Mouse (Mus musculus): ENCODE data around the gene Mtmr12. TPM values are rescaled to one million over a fixed set of nuclear protein-coding genes. Genes with fewer than 3 reads are reported as not detected.

Mtmr12 gene
- polyA plus RNA-seq, 1 experiment from 2014 or later, result 4.0 TPM

GRCm38 (mm10) chr15:12319889-12320288 lies 115.1 kb downstream of the Mtmr12 start:
- no peak overlapping the region for H3K4me3 ChIP-seq (ENCODE audit: low read depth, low read length)

DNA sequence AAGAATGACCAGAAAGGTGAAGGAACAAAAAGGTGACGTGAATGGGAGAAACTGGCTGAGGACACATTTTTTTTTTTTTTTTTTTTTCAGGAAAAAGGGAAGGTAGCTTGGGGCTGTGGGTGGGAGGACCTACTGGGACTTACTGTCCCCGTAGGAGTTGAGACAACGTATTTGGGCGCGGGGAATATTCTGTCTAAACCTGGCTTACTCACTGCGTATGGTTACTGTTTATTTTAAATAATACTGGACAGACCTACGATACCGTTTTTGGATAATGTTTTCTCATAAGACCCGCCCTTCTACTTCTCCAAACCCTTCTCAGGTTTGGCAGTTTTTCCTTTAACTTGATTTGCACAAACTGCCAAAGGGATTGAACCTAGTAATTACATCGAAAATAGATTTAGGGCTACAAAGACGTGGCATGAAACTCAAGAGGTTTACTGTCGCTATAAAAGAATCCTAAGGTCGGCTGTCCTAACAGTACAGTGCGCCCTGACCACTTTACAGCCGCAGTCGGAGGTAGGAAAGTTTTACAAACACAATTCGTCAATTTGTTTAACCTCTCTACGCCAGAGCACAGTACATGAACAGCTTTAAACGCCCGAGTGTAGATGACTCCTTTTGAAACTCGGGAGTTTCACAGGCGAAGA lies 115.7 kb downstream of the Mtmr12 start:
- Histone ChIP-seq H3K4me3 (ENCODE audit: low read depth, low read length) (peak overlapping the region; percentile 93), H3K9ac (replicated peaks) (peak overlapping the region; percentile 95), H3K9me3 (ENCODE audit: low read length) (no peaks in the 10 kb centered on the region), H3K4me1 (ENCODE audit: insufficient read depth) (peaks cover 22% of the 10 kb centered on the region), H3K27ac (ENCODE audit: low read depth) (peak overlapping the region; percentile 93), H3K27me3 (ENCODE audit: insufficient read depth, low read length) (0 out of 2 replicates have a peak, but pooled peaks cover 2% of the 10 kb centered on the region), H3K4me2 (ENCODE audit: low read depth, low read length) (peak overlapping the region; percentile 97), H3K36me3 (replicated peaks; ENCODE audit: insufficient read depth, low read length) (0 out of 2 replicates have a peak, but pooled peaks cover 3% of the 10 kb centered on the region)
- no peak for DNase-seq
- ATAC-seq, result peak; percentile 19
- 4% methylated on average over 22 of the region's 22 CpGs for WGBS (ENCODE audit: insufficient replicate concordance)
- no peak for TF ChIP-seq EP300 (IDR thresholded peaks at IDR 0.05; ENCODE audit: low read depth)
- no peak for TF ChIP-seq CTCF (IDR thresholded peaks at IDR 0.05; ENCODE audit: low read depth)

More at GRCm38 (mm10) chr15:12319889-12320288, 115.1 kb downstream of the Mtmr12 start:
- no peaks in the 10 kb centered on the region for H3K9me3 ChIP-seq (ENCODE audit: low read length)
- H3K4me1 ChIP-seq (ENCODE audit: insufficient read depth), result peaks cover 21% of the 10 kb centered on the region
- H3K4me2 ChIP-seq (ENCODE audit: low read depth, low read length), result peak overlapping the region; percentile 97; the same call in 1 of the 2 replicates
- ATAC-seq (no peak), DNase-seq (no peak)
- H3K27ac ChIP-seq (ENCODE audit: low read depth), result no peak overlapping the region
- 47% methylated on average over 5 of the region's 5 CpGs for WGBS (ENCODE audit: insufficient replicate concordance)
- 0 out of 2 replicates have a peak, but pooled peaks cover 3% of the 10 kb centered on the region for H3K36me3 ChIP-seq (replicated peaks; ENCODE audit: insufficient read depth, low read length)
- TF ChIP-seq CTCF (IDR thresholded peaks at IDR 0.05; ENCODE audit: low read depth), result no peak
- no peak for TF ChIP-seq EP300 (IDR thresholded peaks at IDR 0.05; ENCODE audit: low read depth)
- 0 out of 2 replicates have a peak, but pooled peaks cover 2% of the 10 kb centered on the region for H3K27me3 ChIP-seq (ENCODE audit: insufficient read depth, low read length)
- peak overlapping the region; percentile 95; the same call in 1 of the 2 replicates for H3K9ac ChIP-seq (replicated peaks)

DNA sequence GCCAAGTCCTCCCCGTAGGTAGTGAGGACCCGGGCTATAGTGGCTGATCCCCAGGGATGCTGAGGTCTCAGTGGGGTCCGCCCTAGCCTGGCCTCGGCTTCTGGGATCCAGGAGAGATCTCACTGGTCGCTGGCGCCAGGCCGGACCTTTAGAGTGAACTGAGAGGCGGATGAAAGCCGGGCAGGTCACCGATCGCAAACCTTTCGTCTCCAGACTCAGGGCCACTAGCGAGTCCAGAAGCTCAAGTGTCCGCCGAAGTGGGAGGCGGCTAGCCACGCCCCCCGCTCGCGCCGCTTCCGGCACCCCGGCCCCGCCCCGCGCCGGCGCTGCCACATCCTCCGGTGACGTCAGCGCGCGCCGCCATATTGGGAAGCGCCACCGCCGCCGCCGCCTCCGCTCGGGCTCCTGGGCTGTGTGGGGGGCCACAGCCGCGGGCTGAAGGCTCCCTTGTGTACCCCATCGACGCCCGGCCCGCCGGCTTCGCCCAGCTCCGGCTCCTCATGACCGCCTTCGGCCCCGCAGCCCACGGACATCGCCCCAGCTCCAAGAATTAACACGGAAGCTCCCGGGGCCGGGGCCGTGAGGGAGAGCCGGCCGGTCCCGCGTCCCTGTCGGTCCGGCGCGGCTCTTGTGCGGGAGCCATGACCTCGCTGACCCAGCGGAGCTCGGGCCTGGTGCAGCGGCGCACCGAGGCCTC lies 116.4 kb downstream of the Mtmr12 start, which contains the start of gene Golph3:
Gene Golph3 (plus strand): TSS at position 360 of the 697 bp plus-strand sequence.
- H3K4me3 ChIP-seq (ENCODE audit: low read depth, low read length), result peak within 1 kb of the TSS; percentile 93
- no peaks in the 10 kb centered on the region for H3K9me3 ChIP-seq (ENCODE audit: low read length)
- DNase-seq (peak; percentile 97), ATAC-seq (peak; percentile 90)
- TF ChIP-seq CTCF (IDR thresholded peaks at IDR 0.05; ENCODE audit: low read depth) (no peak), EP300 (IDR thresholded peaks at IDR 0.05; ENCODE audit: low read depth) (no peak)
- H3K9ac ChIP-seq (replicated peaks), result peak within 1 kb of the TSS; percentile 95
- 0% methylated on average over 61 of the region's 74 CpGs for WGBS (ENCODE audit: insufficient replicate concordance)
- peak within 1 kb of the TSS; percentile 97 for H3K4me2 ChIP-seq (ENCODE audit: low read depth, low read length)
- H3K36me3 ChIP-seq (replicated peaks; ENCODE audit: insufficient read depth, low read length), result 0 out of 2 replicates have a peak, but pooled peaks cover 3% of the 10 kb centered on the region
- 0 out of 2 replicates have a peak, but pooled peaks cover 2% of the 10 kb centered on the region for H3K27me3 ChIP-seq (ENCODE audit: insufficient read depth, low read length)
- H3K4me1 ChIP-seq (ENCODE audit: insufficient read depth), result peaks cover 23% of the 10 kb centered on the region
- H3K27ac ChIP-seq (ENCODE audit: low read depth), result peak within 1 kb of the TSS; percentile 93

GRCm38 (mm10) chr15:12321788-12322621 lies 117.2 kb downstream of the Mtmr12 start, which contains the start of gene 1810049J17Rik:
TSS of gene 1810049J17Rik (minus strand) at chr15:12321899.
- peak within 1 kb of the TSS; percentile 93 for H3K4me3 ChIP-seq (ENCODE audit: low read depth, low read length)
- H3K36me3 ChIP-seq (replicated peaks; ENCODE audit: insufficient read depth, low read length), result 0 out of 2 replicates have a peak, but pooled peaks cover 3% of the 10 kb centered on the region
- 0 out of 2 replicates have a peak, but pooled peaks cover 2% of the 10 kb centered on the region for H3K27me3 ChIP-seq (ENCODE audit: insufficient read depth, low read length)
- under 1% methylated on average over 53 of the region's 70 CpGs for WGBS (ENCODE audit: insufficient replicate concordance)
- H3K4me1 ChIP-seq (ENCODE audit: insufficient read depth), result peaks cover 23% of the 10 kb centered on the region
- peak within 1 kb of the TSS; percentile 93 for H3K27ac ChIP-seq (ENCODE audit: low read depth)
- peak within 1 kb of the TSS; percentile 97 for H3K4me2 ChIP-seq (ENCODE audit: low read depth, low read length)
- ATAC-seq (peak; percentile 33), DNase-seq (no peak)
- H3K9me3 ChIP-seq (ENCODE audit: low read length), result no peaks in the 10 kb centered on the region
- H3K9ac ChIP-seq (replicated peaks), result peak within 1 kb of the TSS; percentile 95
- no peak for TF ChIP-seq CTCF (IDR thresholded peaks at IDR 0.05; ENCODE audit: low read depth)
- TF ChIP-seq EP300 (IDR thresholded peaks at IDR 0.05; ENCODE audit: low read depth), result no peak

DNA sequence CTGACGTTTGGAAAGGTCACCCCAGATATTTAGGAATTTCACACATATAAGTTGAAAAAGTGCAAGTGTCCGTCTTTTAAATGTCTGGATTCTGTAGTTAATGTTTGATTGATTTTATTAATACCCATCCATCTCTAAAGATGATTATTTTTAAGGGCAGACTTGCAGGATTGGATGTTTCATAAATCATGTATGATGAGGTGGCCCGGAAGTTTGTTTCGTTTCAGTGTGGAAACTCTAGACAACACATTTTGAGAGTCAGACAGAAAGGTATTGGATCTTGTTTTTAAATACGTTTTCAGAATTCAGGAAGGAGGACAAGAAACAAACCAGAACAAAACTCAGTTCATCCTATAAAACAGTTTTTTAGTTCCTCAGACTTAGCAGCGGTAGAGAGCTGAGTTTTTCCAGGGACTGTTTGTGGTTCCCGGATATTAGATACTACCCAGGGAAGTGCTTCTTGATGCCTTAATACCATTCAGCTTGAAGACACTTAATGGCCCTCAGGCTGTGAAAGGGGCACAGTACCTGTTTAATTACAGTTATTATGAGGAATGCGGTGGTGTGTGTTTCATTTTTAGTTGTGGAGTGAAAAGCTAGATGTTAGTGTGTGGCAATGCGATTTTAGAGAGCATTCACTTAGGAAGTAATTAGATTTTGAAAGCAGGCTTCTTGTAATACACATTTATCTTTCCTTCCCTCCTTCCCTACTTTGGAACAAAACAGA lies 118.0 kb downstream of the Mtmr12 start:
- WGBS (ENCODE audit: insufficient replicate concordance), result 12% methylated on average over 9 of the region's 9 CpGs
- Histone ChIP-seq H3K27ac (ENCODE audit: low read depth) (peak overlapping the region; percentile 93), H3K9me3 (ENCODE audit: low read length) (no peaks in the 10 kb centered on the region), H3K9ac (replicated peaks) (peak overlapping the region; percentile 95), H3K4me3 (ENCODE audit: low read depth, low read length) (peak overlapping the region; percentile 93), H3K4me2 (ENCODE audit: low read depth, low read length) (peak overlapping the region; percentile 97), H3K36me3 (replicated peaks; ENCODE audit: insufficient read depth, low read length) (0 out of 2 replicates have a peak, but pooled peaks cover 3% of the 10 kb centered on the region), H3K27me3 (ENCODE audit: insufficient read depth, low read length) (0 out of 2 replicates have a peak, but pooled peaks cover 2% of the 10 kb centered on the region), H3K4me1 (ENCODE audit: insufficient read depth) (peaks cover 27% of the 10 kb centered on the region)
- DNase-seq (no peak), ATAC-seq (no peak)
- TF ChIP-seq CTCF (IDR thresholded peaks at IDR 0.05; ENCODE audit: low read depth) (no peak), EP300 (IDR thresholded peaks at IDR 0.05; ENCODE audit: low read depth) (no peak)

MicroRNA genes within 50 kb of the gene (microRNA counts, 519-probe panel; counts per million panel counts)
- 1,782 counts per million, percentile 15 among the panel's probes with 10 or more counts for microRNA mmu-miR-1898

Small RNA genes lying within 50 kb of the gene (microRNA-seq; reads per million reads assigned to microRNA genes)
- gene Mir1898, result not detected

Other genes starting within 250 kb of the Mtmr12 start
- gene Sub1, start 208.0 kb upstream of the Mtmr12 start, polyA plus RNA-seq (2015; fragmentation: Nextera tagmentation; extraction: Ambion mirVana), result 276 and 278 TPM in 2 replicates
- 26.6 and 33.5 TPM in 2 replicates for gene Zfr, start 87.2 kb upstream of the Mtmr12 start, polyA plus RNA-seq (2015; fragmentation: Nextera tagmentation; extraction: Ambion mirVana)
- 35.8 and 37.2 TPM in 2 replicates for gene Golph3, start 116.4 kb downstream of the Mtmr12 start, polyA plus RNA-seq (2015; fragmentation: Nextera tagmentation; extraction: Ambion mirVana)
- gene 1810049J17Rik, start 116.9 kb downstream of the Mtmr12 start, polyA plus RNA-seq (2015; fragmentation: Nextera tagmentation; extraction: Ambion mirVana), result 0.79 and 1.1 TPM in 2 replicates